Mouse (Mus musculus) kidney, adult 2 months (tissue): Measurements from ENCODE around the gene Spast. TPM values are rescaled to one million over a fixed set of nuclear protein-coding genes. Genes with fewer than 3 reads are reported as not detected.
"Not testable (repeated sequence)": the region's sequence is repeated elsewhere in the genome, so short reads cannot be mapped to it uniquely, and the experiment has no call there.

Source experiments
- DNase-seq: peaks from one replicate; pipeline ENCODE4 v3.0.0; 2021
- H3K27ac ChIP-seq: fragments of 200-500 bp; 2 replicates; pipeline ENCODE4 v1.5.1; 2012; ENCODE audit warnings: low read depth, low read length, control low read depth, inconsistent platforms; ENCODE audit not compliant: insufficient read depth
- H3K27me3 ChIP-seq: fragments of 200-500 bp; replicated peaks from 2 replicates; pipeline ENCODE4 v1.6.1; 2012; ENCODE audit warnings: mild to moderate bottlenecking, moderate library complexity, low read length, inconsistent platforms; ENCODE audit not compliant: control insufficient read depth, insufficient read depth
- H3K36me3 ChIP-seq: fragments of 200-500 bp; 2 replicates; pipeline ENCODE4 v1.6.1; 2012; ENCODE audit warnings: mild to moderate bottlenecking, moderate library complexity, low read length, inconsistent platforms; ENCODE audit not compliant: control insufficient read depth, insufficient read depth
- H3K4me1 ChIP-seq: fragments of 200-500 bp; 2 replicates; pipeline ENCODE4 v1.6.1; 2011; ENCODE audit warnings: low read length; ENCODE audit not compliant: control insufficient read depth, insufficient read depth
- H3K4me3 ChIP-seq: fragments of 200-500 bp; 2 replicates; pipeline ENCODE4 v1.5.1; 2011; ENCODE audit warnings: mild to moderate bottlenecking, low read depth, low read length, control low read depth; ENCODE audit not compliant: insufficient read depth
- CTCF ChIP-seq: fragments of 200-500 bp; conservative IDR thresholded peaks from 2 replicates; pipeline ENCODE4 v1.5.1; 2011; ENCODE audit warnings: low read depth, mild to moderate bottlenecking, control low read depth, low read length, moderate library complexity, mixed read lengths; ENCODE audit not compliant: insufficient read depth, insufficient read length
- POLR2A ChIP-seq: fragments of 200-500 bp; IDR thresholded peaks from one replicate; pipeline ENCODE4 v1.6.1; 2011; ENCODE audit warnings: low read depth, low read length, control low read depth
- WGBS: fragments of 180-500 bp; shearing (Covaris S2); methylation state at CpG from one replicate; pipeline ENCODE4 v1.1.7; 2018; 5-methylcytosine and 5-hydroxymethylcytosine counted together
- polyA plus RNA-seq: library from polyadenylated mRNA; depleted of rRNA; stranded (reverse); fragments of >200 nt; gene quantifications from 2 replicates; pipeline ENCODE4 v1.2.3, GENCODE M21; 2012

Spast gene
- polyA plus RNA-seq, 1 experiment: 4.2 TPM

- Histone ChIP-seq H3K4me1 (no peaks in the 10 kb centered on the region), H3K4me3 (peak overlapping the region; percentile 88), H3K36me3 (no peaks in the 10 kb centered on the region), H3K27me3 (no peaks in the 10 kb centered on the region), H3K27ac (peak overlapping the region; percentile 64)
- no peak for DNase-seq
- TF ChIP-seq CTCF (no peak), POLR2A (no peak)
- under 1% methylated on average over 45 of the region's 45 CpGs for WGBS
Measured at GRCm38 (mm10) chr17:74315445-74316308, 23.1 kb upstream of the Spast start.

DNA sequence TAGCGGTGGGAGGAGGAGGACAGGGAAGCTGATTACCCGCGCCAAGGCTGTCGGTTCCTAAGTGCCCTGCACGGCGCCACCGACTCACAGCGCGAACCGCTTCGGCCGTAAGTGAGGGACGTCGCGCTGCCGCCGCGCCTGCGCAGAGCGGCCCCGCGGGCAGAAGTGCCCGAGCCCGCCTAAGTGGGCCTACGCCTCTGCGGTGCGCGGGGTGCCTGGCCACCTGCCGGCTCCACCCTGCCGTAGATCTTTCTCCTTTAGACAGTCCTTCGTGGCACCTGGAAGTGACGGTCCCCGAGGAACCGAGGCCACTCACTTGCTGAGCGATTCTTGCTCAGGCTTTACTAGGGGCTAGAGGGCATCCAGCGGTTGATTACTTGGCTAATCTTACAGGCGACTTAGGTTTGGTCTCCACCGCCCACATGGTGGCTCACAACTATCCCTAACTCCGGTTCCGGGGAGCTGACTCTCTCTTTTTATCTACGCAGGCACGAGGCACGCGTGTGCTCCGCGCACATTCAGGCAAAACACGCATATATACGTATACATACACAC is 22.4 kb upstream of the Spast start:
- TF ChIP-seq CTCF (no peak), POLR2A (peak; percentile 74)
- Histone ChIP-seq H3K27me3 (no peaks in the 10 kb centered on the region), H3K4me1 (no peaks in the 10 kb centered on the region), H3K27ac (peak overlapping the region; percentile 88), H3K36me3 (no peaks in the 10 kb centered on the region), H3K4me3 (peak overlapping the region; percentile 88)
- peak; percentile 91 for DNase-seq
- under 1% methylated on average over 48 of the region's 48 CpGs for WGBS

DNA sequence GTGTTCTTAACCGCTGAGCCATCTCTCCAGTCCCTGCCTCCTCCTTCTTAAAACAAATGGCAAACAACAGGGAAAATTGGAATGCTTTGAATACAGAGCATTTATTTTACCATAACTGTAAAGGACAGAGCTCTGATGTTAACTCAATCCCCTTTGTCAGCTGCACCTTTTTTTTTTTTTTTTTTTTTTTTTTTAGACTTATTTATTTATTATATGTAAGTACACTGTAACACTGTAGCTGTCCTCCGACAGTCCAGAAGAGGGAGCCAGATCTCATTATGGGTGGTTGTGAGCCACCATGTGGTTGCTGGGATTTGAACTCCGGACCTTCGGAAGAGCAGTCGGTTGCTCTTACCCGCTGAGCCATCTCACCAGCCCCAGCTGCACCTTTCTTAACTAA is 20.1 kb upstream of the Spast start:
- WGBS: 92% methylated on average over 6 of the region's 6 CpGs
- Histone ChIP-seq H3K4me3 (no peak overlapping the region), H3K27me3 (no peaks in the 10 kb centered on the region), H3K36me3 (no peaks in the 10 kb centered on the region), H3K4me1 (no peaks in the 10 kb centered on the region), H3K27ac (no peak overlapping the region)
- DNase-seq: no peak
- TF ChIP-seq CTCF (0 out of 2 replicates have a peak, but pooled peaks have one; percentile 6), POLR2A (no peak)

GRCm38 (mm10) chr17:74322400-74323054 is 16.3 kb upstream of the Spast start:
- no peaks in the 10 kb centered on the region for H3K4me1 ChIP-seq
- TF ChIP-seq POLR2A (no peak), CTCF (peak; percentile 36)
- no peaks in the 10 kb centered on the region for H3K36me3 ChIP-seq
- DNase-seq: no peak
- no peaks in the 10 kb centered on the region for H3K27me3 ChIP-seq
- WGBS: 55% methylated on average over 5 of the region's 5 CpGs
- H3K4me3 ChIP-seq: no peak overlapping the region
- H3K27ac ChIP-seq: no peak overlapping the region

GRCm38 (mm10) chr17:74323844-74324243 is 14.9 kb upstream of the Spast start, which contains the start of gene Dpy30:
TSS of gene Dpy30 (minus strand) at chr17:74323944.
- no peaks in the 10 kb centered on the region for H3K36me3 ChIP-seq
- H3K4me1 ChIP-seq: no peaks in the 10 kb centered on the region
- H3K4me3 ChIP-seq: no peak within 1 kb of the TSS
- TF ChIP-seq CTCF: no peak
- no peak for TF ChIP-seq POLR2A
- H3K27me3 ChIP-seq: no peaks in the 10 kb centered on the region
- no peak for DNase-seq
- H3K27ac ChIP-seq: no peak within 1 kb of the TSS
- WGBS: 90% methylated on average over 2 of the region's 2 CpGs

DNA sequence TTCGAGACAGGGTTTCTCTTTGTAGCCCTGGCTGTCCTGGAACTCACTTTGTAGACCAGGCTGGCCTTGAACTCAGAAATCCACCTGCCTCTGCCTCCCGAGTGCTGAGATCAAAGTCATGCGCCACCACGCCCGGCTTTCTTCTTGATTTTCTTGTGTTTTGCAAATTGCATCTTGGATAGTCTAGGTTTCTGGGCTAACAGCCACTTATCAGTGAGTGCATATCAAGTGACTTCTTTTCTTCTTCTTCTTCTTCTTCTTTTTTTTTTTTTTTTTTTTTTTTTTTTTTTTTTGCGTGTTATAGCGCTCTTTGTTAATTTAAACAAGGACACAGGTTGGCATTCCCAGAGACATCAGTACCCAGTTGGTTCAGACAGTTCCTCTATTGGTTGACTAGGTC is 11.6 kb upstream of the Spast start:
- H3K4me1 ChIP-seq, H3K27ac ChIP-seq, DNase-seq, H3K4me3 ChIP-seq, H3K36me3 ChIP-seq, H3K27me3 ChIP-seq: not testable (repeated sequence)
- WGBS: 87% methylated on average over 7 of the region's 7 CpGs

DNA sequence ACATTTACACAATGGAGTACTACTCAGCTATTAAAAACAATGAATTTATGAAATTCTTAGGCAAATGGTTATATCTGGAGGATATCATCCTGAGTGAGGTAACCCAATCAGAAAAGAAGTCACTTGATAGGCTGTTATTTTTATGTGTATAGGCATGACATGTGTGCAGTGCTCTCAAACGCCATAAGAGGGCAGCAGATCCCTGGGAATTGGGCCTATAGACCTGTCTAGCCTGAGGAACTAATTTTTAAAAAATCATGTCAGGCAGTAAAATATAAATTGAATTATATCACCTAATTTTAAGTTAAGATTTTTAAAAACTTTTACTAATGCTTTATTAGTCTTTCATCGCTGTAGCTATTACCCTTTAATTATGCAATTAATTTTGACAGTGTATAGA is 10.6 kb upstream of the Spast start:
- not testable (repeated sequence) for H3K4me1 ChIP-seq, H3K36me3 ChIP-seq, H3K27ac ChIP-seq, H3K27me3 ChIP-seq, H3K4me3 ChIP-seq
- 59% methylated on average over 2 of the region's 2 CpGs for WGBS
- DNase-seq: peak; percentile 57
- TF ChIP-seq CTCF: peak; percentile 69
